Mouse (Mus musculus) liver, embryonic 14.5 days (tissue): ENCODE measurements around the gene B3galt5.

Experiments used
- CTCF ChIP-seq: IDR thresholded peaks from 2 replicates; pipeline ENCODE4 v1.5.1; 2016; ENCODE audit warnings: antibody characterized with exemption, low read depth, control low read depth
- EP300 ChIP-seq: IDR thresholded peaks from 2 replicates; pipeline ENCODE4 v1.6.1; 2016; ENCODE audit warnings: antibody characterized with exemption, low read depth

DNA sequence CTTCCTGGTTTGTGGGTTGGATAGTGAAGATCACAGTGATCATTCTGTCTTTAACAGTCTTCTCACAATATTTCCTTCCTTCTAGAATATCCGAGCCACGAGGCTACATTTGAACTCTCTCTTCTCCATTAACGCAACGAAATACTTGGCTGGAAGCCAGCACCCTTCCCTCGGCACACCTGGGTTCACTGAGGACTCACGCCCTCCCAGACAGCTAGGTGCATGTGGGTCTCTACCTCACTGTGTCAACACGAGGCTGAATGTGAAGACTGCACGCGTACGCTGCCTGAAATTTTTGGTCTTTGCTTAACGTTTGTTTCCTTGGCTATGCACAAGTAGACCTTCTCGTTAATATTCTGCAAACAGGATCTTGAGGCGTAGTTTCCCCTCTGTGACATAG, 7.2 kb upstream of the B3galt5 start:
- TF ChIP-seq CTCF, result no peak
- no peak for TF ChIP-seq EP300
